Mouse (Mus musculus) ovary, postnatal 14 days (tissue): ENCODE measurements around the gene H2-DMb1.

Source experiments
- DNase-seq: peaks from one replicate; pipeline ENCODE4 v3.0.0; 2022; ENCODE audit warnings: low spot score

H2-DMb1 gene

GRCm38 (mm10) chr17:34123111-34123510 lies 29.8 kb upstream of the H2-DMb1 start:
- no peak for DNase-seq

- DNase-seq: no peak
Observed at GRCm38 (mm10) chr17:34123518-34123917, 29.4 kb upstream of the H2-DMb1 start.

GRCm38 (mm10) chr17:34124649-34125048 lies 28.2 kb upstream of the H2-DMb1 start:
- no peak for DNase-seq

GRCm38 (mm10) chr17:34126826-34127420 lies 25.9 kb upstream of the H2-DMb1 start:
- DNase-seq: no peak

- DNase-seq: no peak
Observed at GRCm38 (mm10) chr17:34127475-34127874, 25.4 kb upstream of the H2-DMb1 start.

GRCm38 (mm10) chr17:34128264-34128937 lies 24.5 kb upstream of the H2-DMb1 start:
- no peak for DNase-seq

GRCm38 (mm10) chr17:34128944-34129791 lies 23.7 kb upstream of the H2-DMb1 start:
- DNase-seq: no peak

- no peak for DNase-seq
Observed at GRCm38 (mm10) chr17:34130073-34130947, 22.6 kb upstream of the H2-DMb1 start.

GRCm38 (mm10) chr17:34131911-34132310 lies 21.0 kb upstream of the H2-DMb1 start:
- DNase-seq: no peak

GRCm38 (mm10) chr17:34133289-34133688 lies 19.6 kb upstream of the H2-DMb1 start:
- no peak for DNase-seq

GRCm38 (mm10) chr17:34134451-34134850 lies 18.4 kb upstream of the H2-DMb1 start:
- DNase-seq: no peak

- DNase-seq: peak; percentile 99
Observed at GRCm38 (mm10) chr17:34135297-34136224, 17.3 kb upstream of the H2-DMb1 start.

GRCm38 (mm10) chr17:34137601-34138000 lies 15.3 kb upstream of the H2-DMb1 start:
- DNase-seq: no peak

GRCm38 (mm10) chr17:34138655-34139054 lies 14.2 kb upstream of the H2-DMb1 start:
- DNase-seq: no peak

- DNase-seq: no peak
Observed at GRCm38 (mm10) chr17:34139416-34139815, 13.5 kb upstream of the H2-DMb1 start.

GRCm38 (mm10) chr17:34140240-34140639 lies 12.6 kb upstream of the H2-DMb1 start:
- DNase-seq: no peak

- no peak for DNase-seq
Observed at GRCm38 (mm10) chr17:34141448-34141847, 11.4 kb upstream of the H2-DMb1 start.

GRCm38 (mm10) chr17:34142456-34143010 lies 10.3 kb upstream of the H2-DMb1 start:
- DNase-seq: no peak

- DNase-seq: no peak
Observed at GRCm38 (mm10) chr17:34143033-34143432, 9.8 kb upstream of the H2-DMb1 start, which contains the start of gene H2-DMb2. TSS of gene H2-DMb2 (plus strand) at chr17:34143307.

- no peak for DNase-seq
Observed at GRCm38 (mm10) chr17:34143461-34143860, 9.4 kb upstream of the H2-DMb1 start.
